Mouse (Mus musculus): ENCODE results near the gene Hspg2.

The Hspg2 gene

GRCm38 (mm10) chr4:137481381-137482030 is 12.9 kb downstream of the Hspg2 start:
- no peak for DNase-seq

- peak; percentile 53 for DNase-seq
These were observed 15.3 kb downstream of the Hspg2 start for GRCm38 (mm10) chr4:137483871-137484270.

- DNase-seq: peak; percentile 60
These were observed 16.0 kb downstream of the Hspg2 start for GRCm38 (mm10) chr4:137484586-137484985.

DNA sequence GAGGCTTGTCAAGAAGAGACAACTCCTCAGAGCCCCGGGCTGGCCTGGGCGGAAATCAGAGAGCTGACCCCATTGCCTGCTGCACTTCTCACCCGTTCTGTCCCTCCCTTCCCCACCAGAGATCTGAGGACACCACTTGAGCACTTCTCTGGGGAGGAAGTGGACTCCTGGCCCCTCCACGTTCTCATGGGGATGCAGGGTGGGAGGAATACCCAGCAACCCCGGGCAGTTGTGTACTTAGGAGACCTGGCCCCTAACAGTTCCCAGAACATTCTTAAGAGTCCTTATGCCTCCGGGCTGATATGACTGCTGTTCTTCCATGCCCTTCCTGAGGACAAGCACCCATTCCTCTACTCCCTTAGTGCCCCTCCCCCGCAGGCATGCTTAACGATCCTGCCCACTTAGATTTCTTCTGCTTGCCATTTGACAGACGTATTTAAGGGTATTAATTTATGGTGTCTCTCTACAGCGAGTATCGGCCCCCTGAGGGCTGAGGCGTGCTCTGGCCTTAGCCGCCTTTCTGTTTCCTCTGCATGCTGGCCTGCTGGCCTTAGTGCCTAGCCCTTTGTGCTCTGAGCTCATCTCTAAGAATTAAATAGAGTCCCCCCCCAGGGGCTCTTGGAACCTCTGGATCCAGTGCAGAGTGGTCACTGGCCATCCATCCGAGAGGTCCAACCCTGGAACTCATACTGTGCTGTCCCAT is 16.8 kb downstream of the Hspg2 start:
- DNase-seq: peak; percentile 45

DNA sequence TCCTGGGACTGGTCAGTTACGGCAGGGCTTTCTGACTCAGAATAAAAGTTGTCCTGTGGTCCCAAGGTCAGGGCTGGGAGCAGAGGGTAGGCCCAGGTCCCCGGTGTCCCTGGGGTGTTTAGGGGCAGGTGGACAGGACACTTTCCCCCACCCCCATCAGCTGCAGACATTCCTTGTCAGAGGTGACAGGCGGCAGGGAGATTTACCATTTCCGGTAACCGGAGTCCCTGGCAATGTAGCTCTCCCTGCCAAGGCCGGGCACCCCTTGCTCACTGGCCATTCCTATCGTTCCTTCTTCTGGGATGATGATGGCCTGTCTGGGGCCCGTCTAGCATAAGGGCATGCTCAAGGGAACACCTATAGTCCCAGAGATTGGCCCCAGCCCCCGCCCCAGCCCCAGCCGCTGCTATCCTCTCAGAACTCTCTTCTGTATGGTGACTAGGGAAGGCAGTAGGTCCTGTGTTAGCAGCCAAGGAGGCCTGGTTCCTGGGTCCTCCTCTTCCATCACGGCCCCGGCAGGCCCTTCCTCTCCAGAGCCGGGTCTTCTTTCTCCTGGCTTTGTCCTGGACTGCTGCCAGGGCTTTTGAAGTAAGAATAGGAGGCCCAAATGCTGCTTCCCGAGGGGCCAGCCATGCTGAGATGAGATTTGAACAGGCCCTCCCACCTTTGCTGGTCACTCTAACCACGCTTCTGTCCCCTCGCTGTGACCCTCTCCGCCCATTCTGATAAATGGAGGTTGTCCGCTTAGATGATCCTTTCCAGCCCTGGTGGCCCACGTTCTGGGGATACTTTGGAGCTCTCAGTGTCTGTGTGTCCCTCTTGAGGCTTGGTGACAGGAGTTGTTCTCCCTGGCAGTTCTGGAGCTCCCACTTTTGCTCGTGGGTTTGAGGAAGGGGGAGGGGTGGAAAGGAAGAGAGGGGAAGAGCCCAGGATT is 17.8 kb downstream of the Hspg2 start:
- DNase-seq: no peak

- DNase-seq: peak; percentile 68
These were observed 18.9 kb downstream of the Hspg2 start for GRCm38 (mm10) chr4:137487286-137488000.

- no peak for DNase-seq
These were observed 19.5 kb downstream of the Hspg2 start for GRCm38 (mm10) chr4:137488038-137488437.

DNA sequence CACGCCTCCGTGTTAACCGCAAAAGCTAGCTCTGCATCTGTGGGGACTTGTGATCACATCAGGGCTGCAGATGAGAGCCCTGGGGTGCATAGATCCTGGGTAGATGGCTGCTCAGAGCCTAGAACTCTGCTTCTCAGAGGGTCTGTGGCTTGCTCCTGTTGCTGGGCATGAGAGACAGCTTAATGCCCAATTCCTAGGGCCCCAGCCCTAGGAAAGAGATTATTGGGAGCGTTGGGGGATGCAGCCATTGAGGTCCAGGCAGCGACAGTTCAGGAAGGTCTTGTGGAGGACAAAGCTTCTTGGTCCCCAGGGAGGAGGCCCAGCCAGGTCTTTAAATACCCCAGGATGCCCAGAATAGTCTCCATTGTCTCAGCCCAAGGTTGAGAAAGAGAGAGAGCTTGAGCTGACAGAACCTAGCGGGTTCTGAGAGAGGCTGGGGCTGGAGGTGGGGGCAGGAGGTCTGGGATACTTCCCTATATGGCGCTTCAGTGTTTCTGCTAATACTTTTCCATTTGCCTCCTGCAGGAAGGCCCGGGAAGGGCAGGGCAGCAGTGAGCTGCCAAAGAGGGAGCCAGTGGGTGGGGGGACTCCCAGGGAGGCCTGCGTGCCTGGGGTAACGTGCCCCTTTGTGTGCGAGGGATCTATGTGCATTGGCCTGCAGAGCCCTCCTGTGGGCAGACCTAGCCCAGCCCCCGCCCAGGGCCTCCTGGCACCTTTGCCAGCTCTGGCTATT is 20.2 kb downstream of the Hspg2 start:
- no peak for DNase-seq

- no peak for DNase-seq
These were observed 21.4 kb downstream of the Hspg2 start for GRCm38 (mm10) chr4:137489996-137490395.

DNA sequence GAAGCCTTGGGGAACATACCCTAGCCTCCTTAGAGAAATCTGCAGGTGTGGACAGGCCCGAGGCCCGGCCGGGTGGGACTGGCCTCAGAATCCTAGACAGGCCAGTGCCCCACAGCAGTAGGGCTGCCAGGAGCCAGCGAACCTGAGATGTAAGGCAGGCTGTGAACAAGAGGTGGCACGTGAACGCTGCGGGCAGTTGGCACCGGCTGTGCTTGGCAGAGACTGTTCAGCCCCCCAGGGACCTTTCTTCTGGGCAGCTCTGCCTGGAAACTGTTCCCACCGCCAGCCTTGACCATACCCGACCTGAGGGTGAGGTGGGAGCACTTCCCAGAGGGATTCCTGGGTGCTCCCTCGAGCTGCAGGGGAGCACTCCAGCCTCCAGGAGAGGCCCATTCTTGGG is 24.0 kb downstream of the Hspg2 start:
- DNase-seq: no peak

DNA sequence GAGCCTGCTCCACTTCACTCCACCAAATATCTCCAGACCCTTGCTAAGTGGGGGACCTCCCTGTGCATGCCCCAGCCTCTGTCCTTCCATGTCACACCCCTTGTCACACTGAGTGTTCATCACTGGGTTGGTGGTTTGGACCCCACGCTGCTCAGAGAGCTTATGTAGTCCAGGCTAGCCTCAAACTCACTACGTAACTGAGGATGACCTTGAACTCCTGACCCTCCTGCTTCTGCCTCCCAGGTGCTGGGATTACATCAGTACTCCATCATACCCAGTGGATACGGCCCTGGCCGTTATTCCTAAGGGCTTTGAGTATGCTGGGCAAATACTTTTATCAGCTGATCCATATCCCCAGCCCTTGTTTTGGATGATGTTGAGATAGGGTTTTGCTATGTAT is 24.6 kb downstream of the Hspg2 start:
- DNase-seq: no peak

DNA sequence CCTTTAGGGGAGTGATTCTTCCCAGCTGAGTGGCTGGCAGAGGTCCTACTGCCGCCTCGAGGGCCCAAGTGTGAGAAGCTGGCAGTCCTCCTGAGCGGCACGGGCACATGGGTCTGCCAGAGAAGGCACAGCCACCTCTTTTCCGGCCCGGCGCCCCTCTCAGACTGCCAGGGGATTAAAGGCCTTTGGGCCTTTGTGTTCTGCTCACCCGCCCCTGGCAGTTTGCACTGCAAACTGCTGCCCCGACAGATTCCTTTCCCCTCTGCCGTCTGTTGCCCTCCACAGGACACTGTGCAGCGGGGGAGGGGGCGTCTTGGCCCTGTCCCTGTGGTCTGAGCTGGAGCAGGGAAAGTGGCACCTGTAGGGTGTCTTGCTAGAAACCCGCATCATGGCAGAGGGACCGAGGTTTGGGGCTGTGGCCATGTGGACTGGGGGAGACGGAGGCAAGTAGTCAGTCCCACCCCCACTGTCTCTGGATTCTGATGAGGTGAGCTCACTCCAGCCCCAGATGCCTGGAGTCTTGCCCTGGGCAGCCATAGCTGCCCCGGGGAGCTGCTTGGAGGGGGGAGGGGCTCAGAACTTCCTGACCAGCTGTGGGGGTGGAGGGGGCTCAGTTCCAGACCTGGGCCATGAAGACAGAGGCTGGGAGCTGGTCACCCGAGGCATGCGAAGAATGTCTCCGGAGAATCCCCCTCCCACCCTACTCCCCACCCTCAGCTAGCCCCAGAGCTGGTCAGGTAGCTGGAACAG is 26.4 kb downstream of the Hspg2 start:
- DNase-seq: no peak

DNA sequence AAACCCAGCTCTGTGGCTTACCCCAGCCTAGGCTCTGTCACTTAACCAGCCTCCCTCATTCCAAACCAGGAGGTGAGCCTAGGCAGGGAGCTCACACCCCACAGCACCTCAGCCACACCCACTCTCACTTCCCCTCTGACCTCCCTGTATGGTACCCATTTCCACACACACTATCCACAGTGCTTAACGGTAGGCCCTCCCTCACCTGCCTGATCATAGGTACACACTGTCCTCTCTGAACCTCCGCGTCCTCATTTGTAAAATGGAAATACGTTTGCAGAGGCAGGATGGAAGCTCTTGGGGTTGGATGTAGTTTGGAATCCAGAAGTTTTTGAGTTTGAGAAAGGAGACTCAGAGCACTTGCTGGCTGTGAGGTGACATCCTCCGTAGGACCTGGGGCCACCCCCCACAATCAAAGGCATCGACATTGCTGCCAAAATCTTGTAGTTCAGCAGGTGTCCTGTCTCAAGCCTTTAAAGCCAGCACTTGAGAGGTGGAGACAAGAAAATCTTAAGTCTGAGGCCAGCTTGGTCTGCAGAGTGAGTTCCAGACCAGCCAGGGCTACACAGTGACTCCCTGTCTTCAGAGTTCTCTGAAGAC is 27.0 kb downstream of the Hspg2 start:
- no peak for DNase-seq

DNA sequence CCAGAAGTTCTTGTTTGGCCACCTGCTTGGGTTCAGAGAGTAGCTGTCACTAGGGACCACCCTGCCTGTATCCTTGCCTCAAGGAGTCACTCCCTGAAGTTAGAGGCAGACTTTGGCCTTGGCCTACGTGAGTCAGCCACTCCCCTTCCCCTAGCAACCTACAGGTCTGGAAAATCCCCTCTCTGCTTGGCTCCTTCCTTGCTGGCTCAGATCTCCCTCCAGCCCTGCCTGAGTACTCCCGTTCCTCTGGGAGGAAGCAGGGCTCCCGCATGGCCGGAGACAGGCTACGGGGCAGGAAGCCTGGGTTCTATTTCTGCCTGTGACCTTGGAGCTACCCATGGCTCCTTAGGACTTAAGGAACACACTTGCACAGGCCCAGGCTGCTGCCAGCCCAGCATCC is 28.8 kb downstream of the Hspg2 start:
- DNase-seq: no peak

DNA sequence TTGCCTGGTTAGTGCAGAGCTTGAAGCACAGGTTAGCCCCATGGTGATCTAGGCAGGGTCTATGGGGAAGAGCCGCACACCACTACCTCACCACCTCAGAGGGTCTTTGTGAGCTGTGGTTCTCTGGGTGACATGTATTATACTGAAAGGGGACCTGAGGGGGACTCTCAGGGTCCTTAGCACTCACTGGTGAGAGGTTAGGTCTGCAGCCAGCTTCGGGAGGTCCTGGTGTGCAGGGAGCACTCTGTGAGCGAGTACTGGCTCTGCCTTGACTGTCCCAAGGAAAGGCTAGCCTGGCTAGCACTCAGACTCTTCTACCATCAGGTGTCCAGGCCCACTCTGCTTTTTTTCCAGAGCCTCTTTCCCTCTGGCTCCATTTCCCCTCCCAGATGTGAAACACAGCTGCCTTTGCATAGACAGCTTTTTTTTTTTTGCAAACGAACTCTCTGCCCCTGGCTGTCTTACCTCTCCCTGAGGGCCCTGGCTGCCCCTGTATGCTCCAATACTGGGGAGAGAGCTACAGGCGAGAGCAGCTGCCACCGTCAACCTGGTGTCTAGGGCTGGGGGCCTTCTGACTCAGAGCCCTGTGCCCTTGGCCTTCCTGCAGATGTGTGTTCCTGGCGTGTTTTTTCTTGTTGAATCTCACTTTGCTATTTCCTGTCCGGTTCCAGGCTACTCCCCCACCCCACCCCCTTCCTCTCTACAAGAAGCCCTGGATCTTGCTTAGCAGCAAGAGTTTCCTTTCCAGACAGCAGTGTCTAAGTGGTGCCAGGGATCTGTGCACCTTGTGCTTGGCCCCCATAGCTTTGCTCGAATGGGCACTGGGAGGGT is 29.5 kb downstream of the Hspg2 start:
- peak; percentile 52 for DNase-seq

DNA sequence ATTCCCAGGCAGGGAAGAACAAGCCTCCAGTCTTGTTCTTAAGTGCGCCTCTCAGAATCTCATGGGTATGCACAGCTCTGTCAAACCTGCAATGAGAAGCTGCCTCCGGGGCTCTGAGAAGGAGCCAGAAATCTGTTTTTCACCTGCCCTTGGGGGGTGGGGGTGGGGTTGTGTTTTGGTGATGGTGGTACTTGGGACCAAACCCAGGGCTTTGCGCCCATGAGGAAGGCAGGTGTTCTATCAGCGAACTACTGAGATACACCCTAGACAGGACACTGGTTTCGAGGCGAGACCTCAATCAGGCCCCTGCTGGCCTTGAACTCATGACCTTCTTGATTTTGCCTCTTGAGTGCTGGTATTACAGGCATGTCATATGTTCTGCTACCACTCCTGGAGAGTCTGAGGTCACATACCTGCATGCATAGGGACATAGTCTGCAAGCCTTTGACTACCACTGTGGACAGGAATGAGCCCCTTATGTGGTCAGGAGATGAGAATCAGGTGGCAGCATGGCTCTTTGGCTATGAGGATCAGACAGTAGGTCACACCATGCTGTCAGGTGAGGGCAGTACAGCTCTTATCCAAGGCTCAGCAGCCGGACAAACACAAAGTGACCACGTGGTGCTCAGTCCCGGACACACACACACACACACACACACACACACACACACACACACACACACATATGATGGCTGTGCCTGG is 30.5 kb downstream of the Hspg2 start:
- no peak for DNase-seq

- no peak for DNase-seq
These were observed 31.6 kb downstream of the Hspg2 start for GRCm38 (mm10) chr4:137500149-137500548.

GRCm38 (mm10) chr4:137500953-137501352 is 32.4 kb downstream of the Hspg2 start:
- DNase-seq: no peak

DNA sequence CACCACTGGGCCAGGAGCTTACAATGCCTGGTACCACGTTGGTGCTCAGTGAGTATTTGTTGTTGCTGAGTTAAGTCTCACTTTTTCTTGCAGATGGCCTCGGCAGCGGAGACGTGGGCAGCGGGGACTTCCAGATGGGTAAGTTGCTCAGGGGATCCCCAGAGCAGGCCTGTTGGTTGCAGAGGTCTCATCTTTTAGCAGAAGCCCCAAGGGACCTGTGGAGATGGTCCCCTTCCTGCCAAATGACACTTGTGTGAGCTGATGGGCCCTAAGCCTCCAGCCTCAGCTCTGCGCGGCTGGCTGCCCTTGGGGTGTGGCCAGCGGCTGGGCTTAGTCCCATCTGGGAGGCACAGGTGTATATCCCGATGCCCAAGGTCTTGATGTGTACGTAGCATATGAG is 33.6 kb downstream of the Hspg2 start:
- no peak for DNase-seq
